Mouse (Mus musculus): Measurements from ENCODE around the gene Cdk5rap2.

Gene Cdk5rap2

GRCm38 (mm10) chr4:70260419-70260807 lies 149.8 kb downstream of the Cdk5rap2 start:
- CTCF ChIA-PET, result interaction anchor here (0.6 kb wide), 1 partner anchor 98 kb away, joined by 3 read pairs; no protein-coding TSS in a partner anchor

DNA sequence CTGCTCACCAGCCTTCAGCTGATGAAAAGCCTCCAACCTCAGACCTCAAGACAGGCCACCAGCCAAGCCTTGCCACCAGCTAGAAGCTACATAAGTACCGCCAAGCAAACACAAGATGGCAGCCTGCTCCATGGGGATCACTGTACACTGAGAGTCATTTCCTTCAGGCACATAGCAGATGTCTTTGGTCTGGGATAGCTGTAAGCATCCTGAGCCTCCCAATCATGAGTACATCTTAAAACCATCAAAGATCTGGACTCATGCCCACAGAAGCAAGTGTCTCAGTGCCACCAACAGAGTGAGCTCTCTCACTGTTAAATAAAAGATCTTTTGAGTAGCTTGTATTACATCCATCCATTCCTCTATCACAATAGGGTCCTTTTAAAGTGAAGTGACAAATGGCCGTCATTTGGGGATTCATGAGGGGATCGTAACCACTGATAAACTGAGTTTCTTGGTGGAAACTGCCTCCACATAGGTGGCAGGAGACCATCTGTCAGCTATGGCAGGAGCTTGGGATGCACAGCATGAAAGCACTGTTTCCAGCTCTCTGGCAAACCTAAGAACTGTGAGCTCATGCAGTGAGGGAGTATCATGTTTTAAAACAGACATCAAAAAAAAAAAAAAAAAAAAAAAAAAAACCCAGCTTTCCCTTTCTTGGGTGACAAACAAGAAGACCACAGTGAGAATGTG lies 150.4 kb downstream of the Cdk5rap2 start:
- CTCF ChIA-PET, result interaction anchor here (0.6 kb wide), 1 partner anchor 99 kb away, joined by 3 read pairs; no protein-coding TSS in a partner anchor

DNA sequence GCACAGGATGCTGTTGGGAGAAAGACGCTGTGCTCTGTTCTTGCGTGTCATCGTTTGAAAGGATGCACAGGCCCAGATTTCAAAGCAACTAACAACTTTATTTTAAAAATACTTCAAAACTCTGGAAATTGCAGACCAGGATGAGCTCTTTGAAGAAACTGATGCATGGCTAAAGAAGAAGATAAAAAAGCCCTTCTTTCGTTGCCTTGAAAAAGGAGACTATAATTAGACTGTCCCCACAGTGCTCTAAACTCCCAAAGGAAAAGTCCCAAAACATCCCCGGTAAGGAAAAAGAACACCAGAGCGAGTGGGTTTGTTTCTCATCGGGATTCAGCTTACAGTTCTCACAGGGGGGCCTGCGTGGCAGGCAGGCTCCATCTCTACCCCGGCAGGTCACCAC lies 151.4 kb downstream of the Cdk5rap2 start:
- CTCF ChIA-PET, result no interaction called here

DNA sequence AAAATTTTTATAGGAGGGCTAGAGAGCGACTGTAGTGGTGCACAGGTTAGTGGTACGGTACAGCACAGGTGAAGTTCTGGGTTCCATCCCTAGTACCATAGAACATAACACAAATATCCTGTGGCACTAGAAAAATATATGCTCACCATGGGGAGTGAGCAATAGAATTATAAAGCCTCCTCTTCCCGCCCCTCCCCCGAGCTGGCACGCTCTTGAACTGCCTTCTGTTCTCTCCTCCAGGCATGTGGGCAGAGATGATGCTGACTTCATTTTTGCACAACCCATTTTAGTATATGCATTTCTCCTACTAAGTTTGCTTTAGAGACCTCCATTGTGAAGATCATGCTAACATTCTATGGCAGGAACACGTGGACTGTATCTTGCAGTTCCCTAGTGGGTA lies 152.0 kb downstream of the Cdk5rap2 start:
- CTCF ChIA-PET, result no interaction called here

- CTCF ChIA-PET, result no interaction called here
Measured at GRCm38 (mm10) chr4:70251782-70252181, 158.5 kb downstream of the Cdk5rap2 start.

DNA sequence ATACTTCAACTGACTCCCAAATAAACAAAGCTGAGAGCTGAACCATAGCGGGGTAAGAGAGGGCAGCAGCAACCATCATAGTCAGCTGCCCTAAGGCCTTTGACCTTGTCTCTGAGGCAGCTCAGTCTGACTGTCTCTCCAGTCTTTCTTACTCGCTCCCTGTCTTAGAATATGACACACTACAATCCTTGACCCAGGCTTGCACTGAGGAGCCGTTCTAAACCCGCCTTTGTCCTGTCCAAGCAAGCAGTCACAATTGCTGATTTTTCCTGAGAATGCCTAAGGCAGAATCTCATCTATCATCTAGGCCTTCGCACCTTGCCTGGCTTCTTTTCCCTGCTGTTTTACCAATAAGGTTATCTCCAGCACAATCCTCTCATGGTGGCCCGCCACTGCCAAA lies 164.5 kb downstream of the Cdk5rap2 start:
- CTCF ChIA-PET, result no interaction called here

- CTCF ChIA-PET, result no interaction called here
Measured at GRCm38 (mm10) chr4:70243561-70244120, 166.6 kb downstream of the Cdk5rap2 start.

DNA sequence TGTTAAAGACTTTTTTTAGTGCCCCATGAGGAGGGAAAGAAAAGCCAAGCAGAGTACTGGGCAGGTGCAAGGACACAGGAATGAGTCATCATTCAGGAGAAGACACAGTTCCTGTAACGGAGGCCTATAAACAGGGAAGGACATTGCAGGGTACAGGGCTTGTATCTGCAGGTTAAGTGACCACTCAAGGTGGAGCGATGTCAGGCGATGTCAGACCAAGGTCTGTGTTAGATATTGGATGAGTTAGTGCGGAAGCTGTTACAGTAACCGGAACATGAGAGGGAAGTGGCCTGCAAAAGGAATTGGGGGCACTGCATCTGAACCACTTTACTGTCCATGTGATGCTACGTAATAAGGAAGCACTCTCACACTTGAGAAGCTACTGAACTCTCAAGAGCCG lies 170.5 kb downstream of the Cdk5rap2 start:
- CTCF ChIA-PET, result no interaction called here

DNA sequence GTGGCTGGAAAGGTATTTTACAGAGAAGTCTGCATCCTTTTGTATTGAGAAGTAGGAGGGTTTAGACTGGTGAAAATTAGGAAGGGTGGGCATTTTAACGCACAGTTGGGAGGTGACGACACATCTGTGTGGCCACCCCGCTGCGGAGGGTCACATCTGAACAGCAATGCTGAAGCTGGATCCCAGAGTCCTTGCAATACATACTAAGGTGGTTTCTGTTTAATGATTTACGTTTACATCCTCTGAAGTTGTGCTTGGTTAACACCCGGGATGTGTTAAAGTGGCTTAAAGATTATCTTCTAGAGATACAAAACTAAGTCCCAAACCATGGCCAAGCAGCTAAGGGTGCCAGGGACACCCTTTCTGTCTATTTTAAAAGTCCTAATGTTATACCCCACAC lies 171.4 kb downstream of the Cdk5rap2 start:
- CTCF ChIA-PET, result no interaction called here

DNA sequence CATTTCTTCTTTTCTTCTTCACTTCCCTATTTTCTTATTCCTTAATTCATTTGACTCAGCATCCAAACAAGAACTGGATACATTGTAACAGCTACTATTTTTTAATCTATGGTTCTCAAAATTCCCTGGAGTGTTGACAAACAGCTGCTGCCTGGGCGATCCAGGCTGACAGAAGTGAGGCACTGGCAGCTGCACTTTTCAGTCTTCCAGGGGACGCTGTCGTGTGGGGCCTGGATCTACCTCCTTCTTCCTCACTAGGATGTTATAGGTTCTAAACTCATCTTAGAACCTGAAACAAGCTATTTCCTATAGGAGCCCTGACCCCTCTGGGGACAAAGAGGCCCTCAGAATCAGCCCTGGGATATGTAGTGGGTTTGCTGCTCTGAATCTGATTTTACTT lies 177.9 kb downstream of the Cdk5rap2 start:
- CTCF ChIA-PET, result no interaction called here

GRCm38 (mm10) chr4:70229874-70230273 lies 180.4 kb downstream of the Cdk5rap2 start:
- CTCF ChIA-PET, result no interaction called here

DNA sequence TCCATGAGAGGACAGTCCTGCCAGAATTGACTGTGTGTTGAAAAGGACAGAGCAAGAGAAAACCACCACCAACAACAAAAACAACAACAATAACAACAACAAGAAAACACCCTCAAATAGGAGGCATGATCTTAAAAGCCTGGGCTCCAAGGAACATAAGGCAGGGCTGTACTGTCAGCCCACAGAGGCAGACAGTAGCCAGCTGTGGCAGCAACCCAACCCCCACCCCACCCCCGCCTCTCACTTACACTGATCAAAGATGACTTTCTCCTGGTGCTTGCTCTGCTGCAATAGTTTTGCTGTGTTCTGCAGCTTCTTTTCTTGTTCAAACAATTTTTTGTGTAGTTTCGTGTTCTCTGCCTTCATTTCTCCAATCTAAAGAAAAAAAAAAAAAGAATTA lies 181.9 kb downstream of the Cdk5rap2 start:
- CTCF ChIA-PET, result no interaction called here

- CTCF ChIA-PET, result no interaction called here
Measured at GRCm38 (mm10) chr4:70227667-70228066, 182.6 kb downstream of the Cdk5rap2 start.

- CTCF ChIA-PET, result no interaction called here
Measured at GRCm38 (mm10) chr4:70224503-70224902, 185.7 kb downstream of the Cdk5rap2 start.

GRCm38 (mm10) chr4:70221878-70222277 lies 188.4 kb downstream of the Cdk5rap2 start:
- CTCF ChIA-PET, result no interaction called here

DNA sequence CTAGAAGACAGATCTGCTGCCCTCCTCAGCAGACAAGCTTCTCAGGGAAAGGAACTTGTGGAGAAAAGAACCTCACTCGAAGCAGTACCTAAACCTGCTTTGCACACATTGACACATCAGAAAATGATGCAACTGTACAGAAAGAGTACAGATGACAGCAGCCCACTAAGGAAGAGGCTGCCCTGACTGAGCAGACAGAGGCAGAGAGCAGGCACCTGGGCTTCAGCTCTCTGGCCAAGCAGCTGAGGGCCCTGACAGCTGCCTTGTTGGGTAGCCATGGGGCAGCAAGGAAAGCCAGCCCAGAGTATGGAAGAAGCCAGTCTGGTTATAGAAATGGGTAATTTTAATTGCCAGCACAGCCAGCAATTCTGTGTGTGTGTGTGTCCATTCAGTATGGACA lies 188.9 kb downstream of the Cdk5rap2 start:
- CTCF ChIA-PET, result no interaction called here

GRCm38 (mm10) chr4:70220277-70221180 lies 189.7 kb downstream of the Cdk5rap2 start:
- CTCF ChIA-PET, result no interaction called here

DNA sequence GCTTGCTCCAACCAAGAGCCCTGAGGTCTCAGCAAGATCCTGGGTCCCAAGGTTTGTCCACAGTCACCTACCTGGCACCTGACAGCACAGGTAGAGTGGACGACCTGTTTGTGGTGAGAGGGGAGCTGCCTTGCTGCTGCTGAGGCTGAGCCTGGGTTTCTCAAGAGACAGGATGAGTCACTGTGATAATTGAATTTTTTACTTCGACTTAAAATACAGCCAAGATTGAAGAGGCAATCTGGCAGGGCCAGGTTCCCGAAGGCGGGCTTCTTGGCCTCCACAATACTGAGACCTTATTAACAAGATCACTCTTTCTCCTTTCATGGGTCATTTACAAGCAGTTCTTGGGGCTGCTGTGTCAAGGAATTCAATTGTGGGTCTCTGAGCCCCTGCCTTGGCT lies 190.5 kb downstream of the Cdk5rap2 start:
- CTCF ChIA-PET, result no interaction called here

DNA sequence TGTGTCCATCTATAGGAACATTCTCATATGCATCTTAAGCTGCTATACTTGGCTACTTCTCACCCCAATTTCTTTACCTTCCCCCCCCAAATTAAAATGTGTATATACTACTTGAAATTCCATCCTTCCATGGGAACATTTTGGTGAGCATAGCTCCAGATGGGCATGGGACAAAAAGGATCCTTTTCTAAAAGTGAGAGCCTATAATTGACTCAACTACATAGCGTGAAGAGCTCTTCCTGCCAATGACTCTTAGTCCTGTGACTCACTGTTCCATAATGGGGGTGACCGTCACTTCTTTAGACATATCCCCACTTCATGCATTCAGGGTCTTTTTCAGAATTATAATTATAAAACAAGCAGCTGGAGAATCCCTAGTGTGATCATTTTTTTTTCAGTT lies 224.3 kb downstream of the Cdk5rap2 start:
- CTCF ChIA-PET, result no interaction called here
